Mouse (Mus musculus) ES-Bruce4 (cell line): ENCODE data around the gene Cfap61. TPM values are rescaled to one million over a fixed set of nuclear protein-coding genes. Genes with fewer than 3 reads are reported as not detected.
A peak's percentile ranks its signal among the peaks of the same experiment; 100 is the strongest.

Experiments used
- H3K27ac ChIP-seq: 2 replicates; pipeline ENCODE4 v1.5.1; 2012; ENCODE audit warnings: low read length, inconsistent platforms; ENCODE audit not compliant: insufficient read depth
- H3K27me3 ChIP-seq: 2 replicates; pipeline ENCODE4 v1.6.1; 2012; ENCODE audit warnings: mild to moderate bottlenecking, low read length, inconsistent platforms; ENCODE audit not compliant: control insufficient read depth, poor library complexity, insufficient read depth, severe bottlenecking
- H3K36me3 ChIP-seq: 2 replicates; pipeline ENCODE4 v1.6.1; 2012; ENCODE audit warnings: inconsistent platforms, mild to moderate bottlenecking, low read length, moderate library complexity; ENCODE audit not compliant: control insufficient read depth, poor library complexity, insufficient read depth, severe bottlenecking
- H3K4me1 ChIP-seq: one replicate; pipeline ENCODE4 v1.8.1; 2011; ENCODE audit warnings: low read length; ENCODE audit not compliant: control insufficient read depth, insufficient read depth
- H3K4me3 ChIP-seq: 2 replicates; pipeline ENCODE4 v1.5.1; 2011; ENCODE audit warnings: low read depth, mild to moderate bottlenecking, low read length
- H3K9ac ChIP-seq: 2 replicates; pipeline ENCODE4 v1.6.1; 2012; ENCODE audit warnings: low read depth, mild to moderate bottlenecking, inconsistent platforms; ENCODE audit not compliant: poor library complexity, severe bottlenecking
- H3K9me3 ChIP-seq: replicated peaks from 2 replicates; pipeline ENCODE4 v1.6.1; 2012; ENCODE audit warnings: mild to moderate bottlenecking, low read length, inconsistent platforms; ENCODE audit not compliant: control insufficient read depth, poor library complexity, insufficient read depth, severe bottlenecking
- CTCF ChIP-seq: IDR thresholded peaks from one replicate; pipeline ENCODE4 v1.8.1; 2011; ENCODE audit warnings: low read depth, low read length
- EP300 ChIP-seq: IDR thresholded peaks from 2 replicates; pipeline ENCODE4 v1.6.1; 2011; ENCODE audit warnings: low read depth, low read length; ENCODE audit not compliant: insufficient read depth
- POLR2A ChIP-seq: IDR thresholded peaks from one replicate; pipeline ENCODE4 v1.8.1; 2011; ENCODE audit warnings: low read length; ENCODE audit not compliant: insufficient read depth
- polyA plus RNA-seq: library from polyadenylated mRNA; stranded (reverse); fragments of >200 nt; gene quantifications from 2 replicates; pipeline ENCODE4 v1.2.4, GENCODE M21; 2011; ENCODE audit warnings: low read depth; ENCODE audit not compliant: missing spikeins, insufficient read depth, insufficient read length

Gene Cfap61
- polyA plus RNA-seq, 1 experiment, result 2.4 TPM

DNA sequence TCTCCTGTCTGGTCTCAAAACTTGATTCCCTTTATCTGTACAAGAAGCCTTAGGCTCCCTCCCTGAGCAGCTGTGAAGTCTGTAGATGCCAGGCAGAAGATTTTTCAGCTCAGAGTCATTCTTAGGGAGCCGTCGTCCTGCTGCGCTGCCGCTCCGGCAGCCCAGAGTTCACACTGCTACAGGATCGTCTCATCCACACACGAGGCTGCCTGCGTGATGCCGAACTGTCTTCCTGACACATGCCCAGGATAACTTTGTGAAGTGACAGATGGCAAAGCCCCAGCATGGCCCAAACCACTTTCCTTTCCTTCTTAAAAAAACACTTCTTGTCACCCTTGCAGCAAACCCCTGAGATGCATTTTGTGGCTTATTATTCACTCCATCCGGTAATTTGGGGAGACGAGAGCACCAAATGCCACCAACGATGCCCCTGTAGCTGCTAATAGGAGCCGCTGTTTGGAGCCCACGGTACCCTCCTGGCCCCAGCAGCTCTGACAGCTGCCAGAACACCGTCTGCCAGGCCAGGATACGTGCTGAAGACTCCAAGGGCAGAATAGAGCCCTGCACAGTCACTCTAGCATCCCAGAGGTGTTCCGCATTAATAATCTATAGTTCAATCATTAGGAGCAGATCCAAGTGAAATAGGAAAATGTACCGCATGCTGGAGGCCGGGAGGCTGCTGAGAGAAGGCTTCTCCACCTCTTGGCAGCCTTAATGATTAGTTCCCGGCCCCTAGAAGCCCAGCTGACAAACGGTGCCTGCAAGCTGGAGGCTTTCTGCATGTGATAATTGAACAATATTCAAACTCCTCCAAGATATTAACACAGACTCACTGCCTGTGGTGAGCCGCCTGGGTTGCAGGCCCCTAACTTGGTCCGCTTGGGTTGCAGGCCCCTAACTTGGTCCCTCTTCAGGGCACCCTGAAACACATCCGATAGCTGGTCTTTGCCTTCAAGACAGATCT lies 249.5 kb downstream of the Cfap61 start:
- H3K36me3 ChIP-seq, result no peaks in the 10 kb centered on the region
- no peak for TF ChIP-seq POLR2A
- no peak for TF ChIP-seq CTCF
- TF ChIP-seq EP300, result no peak
- H3K9me3 ChIP-seq, result no peaks in the 10 kb centered on the region
- no peak overlapping the region for H3K4me3 ChIP-seq
- no peaks in the 10 kb centered on the region for H3K4me1 ChIP-seq
- no peak overlapping the region for H3K9ac ChIP-seq
- H3K27ac ChIP-seq, result no peak overlapping the region
- no peaks in the 10 kb centered on the region for H3K27me3 ChIP-seq

GRCm38 (mm10) chr2:146196126-146196525 lies 261.5 kb downstream of the Cfap61 start:
- Histone ChIP-seq H3K36me3 (no peaks in the 10 kb centered on the region), H3K9ac (no peak overlapping the region), H3K27me3 (no peaks in the 10 kb centered on the region), H3K4me1 (no peaks in the 10 kb centered on the region), H3K9me3 (no peaks in the 10 kb centered on the region), H3K4me3 (no peak overlapping the region), H3K27ac (no peak overlapping the region)
- TF ChIP-seq POLR2A (no peak), CTCF (no peak), EP300 (no peak)

DNA sequence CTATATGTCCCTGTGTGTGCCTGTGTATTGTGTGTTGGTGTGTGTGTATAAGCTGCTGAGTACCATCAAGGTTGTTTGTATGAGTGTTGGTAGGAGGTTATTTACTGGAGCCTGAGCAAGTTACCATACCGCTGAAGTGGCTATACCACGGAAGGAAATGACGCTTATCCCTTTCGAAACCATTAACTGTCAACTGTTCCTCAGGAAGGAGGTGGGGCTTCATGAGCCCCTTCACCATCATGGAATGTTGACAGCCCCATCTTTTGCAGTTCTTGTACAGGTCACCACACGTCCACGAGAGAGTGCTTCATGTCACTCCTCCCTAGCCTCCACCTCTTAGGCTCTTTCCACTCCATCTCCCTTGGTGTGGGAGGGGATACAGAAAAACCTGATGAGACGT lies 263.4 kb downstream of the Cfap61 start:
- Histone ChIP-seq H3K27ac (no peak overlapping the region), H3K4me1 (no peaks in the 10 kb centered on the region), H3K9me3 (no peaks in the 10 kb centered on the region), H3K4me3 (no peak overlapping the region), H3K36me3 (no peaks in the 10 kb centered on the region), H3K27me3 (no peaks in the 10 kb centered on the region), H3K9ac (no peak overlapping the region)
- TF ChIP-seq EP300, result no peak
- TF ChIP-seq POLR2A, result no peak
- no peak for TF ChIP-seq CTCF

DNA sequence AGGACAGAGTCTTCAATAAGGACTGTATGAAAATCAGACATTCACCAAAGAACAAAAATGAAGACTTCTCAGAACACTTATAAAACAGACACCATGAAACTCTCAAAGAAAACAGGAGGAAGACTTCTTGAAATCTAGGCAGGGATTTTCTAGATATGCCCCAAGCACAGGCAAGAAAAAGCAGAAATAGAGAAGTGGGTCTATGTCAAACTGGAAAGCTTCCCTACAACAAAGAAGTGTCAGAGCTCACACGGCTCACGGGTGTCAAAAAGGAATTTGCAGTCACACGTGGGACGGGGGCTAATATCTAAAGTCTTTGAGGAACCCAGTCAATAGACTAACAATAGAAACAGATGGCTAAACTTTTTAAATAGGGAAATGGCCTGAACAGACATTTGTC lies 276.4 kb downstream of the Cfap61 start:
- Histone ChIP-seq H3K4me3 (no peak overlapping the region), H3K27ac (no peak overlapping the region), H3K4me1 (no peaks in the 10 kb centered on the region), H3K9ac (no peak overlapping the region), H3K36me3 (no peaks in the 10 kb centered on the region), H3K27me3 (no peaks in the 10 kb centered on the region), H3K9me3 (no peaks in the 10 kb centered on the region)
- TF ChIP-seq EP300 (no peak), CTCF (no peak), POLR2A (no peak)

DNA sequence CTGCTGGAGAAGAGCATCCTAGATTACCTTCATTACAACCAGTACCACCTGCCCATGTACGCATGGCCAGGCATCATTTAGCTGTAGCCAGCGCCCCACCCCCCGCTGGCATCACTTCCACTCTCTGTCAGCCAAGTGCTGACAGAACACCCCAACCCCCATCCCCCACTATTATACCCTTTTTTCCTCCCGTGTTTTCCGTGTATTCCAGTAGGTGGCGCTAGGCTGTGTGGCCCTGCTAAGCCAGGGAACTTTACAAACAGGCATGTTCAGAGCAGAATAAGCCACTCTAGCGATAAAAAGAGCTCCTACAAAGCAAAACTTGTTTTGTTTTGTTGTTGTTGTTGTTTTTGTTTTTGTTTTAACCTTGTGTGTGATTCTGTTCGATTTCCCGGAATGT lies 280.1 kb downstream of the Cfap61 start:
- TF ChIP-seq CTCF, result peak; percentile 68
- TF ChIP-seq POLR2A, result no peak
- TF ChIP-seq EP300, result no peak

More for the DNA sequence above, 280.1 kb downstream of the Cfap61 start:
- H3K4me1 ChIP-seq, result no peaks in the 10 kb centered on the region
- no peak overlapping the region for H3K4me3 ChIP-seq
- H3K27ac ChIP-seq, result no peak overlapping the region
- no peaks in the 10 kb centered on the region for H3K9me3 ChIP-seq
- H3K27me3 ChIP-seq, result peaks cover 5% of the 10 kb centered on the region
- H3K9ac ChIP-seq, result no peak overlapping the region
- no peaks in the 10 kb centered on the region for H3K36me3 ChIP-seq
